In genomic region chr3:127169114-127169513, GRCm38 (mm10) we compare ENCODE assay signal across 26 mouse cellular contexts.
DNase-seq lines count a peak whose midpoint lies in the region; ATAC-seq and TF ChIP-seq lines count a peak whose summit lies in the region.
"Had no signal": no experiment of that assay in that cellular context is flagged by ENCODE, and none has a peak within 500 bp of the region (broad histone marks: within the 10 kb centered on the region; RNA-seq: fewer than 3 reads in every experiment).

No protein-coding gene starts in this region.

- no peaks in the 10 kb centered on the region for H3K4me1 ChIP-seq in intestine, embryonic 15.5 days (replicated peaks)
- H3K4me1 ChIP-seq in intestine, postnatal 0 days (replicated peaks; ENCODE audit: control insufficient read depth, insufficient read depth, low read length) = no peaks in the 10 kb centered on the region
- no peaks in the 10 kb centered on the region for H3K4me1 ChIP-seq in liver, embryonic 13.5 days (replicated peaks)
- peaks cover 3% of the 10 kb centered on the region; the same call in 1 of the 2 replicates for H3K4me1 ChIP-seq in intestine, embryonic 16.5 days (ENCODE audit: control insufficient read depth, insufficient read depth, low read length)
- H3K4me1 ChIP-seq: embryonic facial prominence, embryonic 10.5 days; embryonic facial prominence, embryonic 13.5 days; forebrain, embryonic 12.5 days; forebrain, embryonic 15.5 days; heart, embryonic 10.5 days had no signal

- 80% methylated on average over 1 of the region's 1 CpGs for WGBS in intestine, embryonic 15.5 days
- 21% methylated on average over 1 of the region's 1 CpGs for WGBS in intestine, postnatal 0 days
- 63% methylated on average over 1 of the region's 1 CpGs for WGBS in liver, embryonic 13.5 days (ENCODE audit: insufficient replicate concordance)
- WGBS in intestine, embryonic 16.5 days = 66% methylated on average over 1 of the region's 1 CpGs

- no peaks in the 10 kb centered on the region for H3K27me3 ChIP-seq in intestine, embryonic 15.5 days (replicated peaks)
- no peaks in the 10 kb centered on the region for H3K27me3 ChIP-seq in intestine, postnatal 0 days (replicated peaks; ENCODE audit: control insufficient read depth, insufficient read depth, low read length)
- no peaks in the 10 kb centered on the region; the same call in 1 of the 2 replicates for H3K27me3 ChIP-seq in liver, embryonic 13.5 days
- H3K27me3 ChIP-seq in intestine, embryonic 16.5 days (replicated peaks; ENCODE audit: control insufficient read depth, insufficient read depth, low read length) = no peaks in the 10 kb centered on the region
- H3K27me3 ChIP-seq: forebrain, embryonic 15.5 days had no signal

- H3K9me3 ChIP-seq in intestine, embryonic 15.5 days = no peaks in the 10 kb centered on the region
- no peaks in the 10 kb centered on the region for H3K9me3 ChIP-seq in intestine, postnatal 0 days (ENCODE audit: control insufficient read depth)
- H3K9me3 ChIP-seq in liver, embryonic 13.5 days (replicated peaks) = no peaks in the 10 kb centered on the region
- no peaks in the 10 kb centered on the region for H3K9me3 ChIP-seq in intestine, embryonic 16.5 days (ENCODE audit: control insufficient read depth, low read length)
- H3K9me3 ChIP-seq: embryonic facial prominence, embryonic 10.5 days; embryonic facial prominence, embryonic 13.5 days; forebrain, embryonic 12.5 days; forebrain, embryonic 15.5 days; heart, embryonic 10.5 days; heart, embryonic 13.5 days had no signal

- H3K4me2 ChIP-seq in intestine, embryonic 15.5 days (replicated peaks) = no peak overlapping the region
- no peak overlapping the region for H3K4me2 ChIP-seq in intestine, postnatal 0 days (replicated peaks; ENCODE audit: low read depth)
- no peak overlapping the region for H3K4me2 ChIP-seq in liver, embryonic 13.5 days
- H3K4me2 ChIP-seq in intestine, embryonic 16.5 days (ENCODE audit: low read depth, low read length) = no peak overlapping the region
- H3K4me2 ChIP-seq: embryonic facial prominence, embryonic 13.5 days; forebrain, embryonic 12.5 days; forebrain, embryonic 15.5 days; heart, embryonic 13.5 days; hindbrain, embryonic 14.5 days had no signal

- peak; percentile 91 for ATAC-seq in intestine, embryonic 15.5 days
- ATAC-seq in intestine, postnatal 0 days = no peak; the same call in 1 of the 2 replicates
- 0 out of 2 replicates have a peak, but pooled peaks have one; percentile 48 for ATAC-seq in liver, embryonic 13.5 days (ENCODE audit: low read depth)
- peak; percentile 90 for ATAC-seq in intestine, embryonic 16.5 days
- ATAC-seq: activated CD4-positive, CD25-positive, alpha-beta regulatory T cell, adult 4 months; forebrain, embryonic 15.5 days had no signal

- H3K36me3 ChIP-seq in intestine, embryonic 15.5 days = no peaks in the 10 kb centered on the region
- no peaks in the 10 kb centered on the region for H3K36me3 ChIP-seq in intestine, postnatal 0 days (ENCODE audit: control insufficient read depth, insufficient read depth)
- no peaks in the 10 kb centered on the region for H3K36me3 ChIP-seq in liver, embryonic 13.5 days
- H3K36me3 ChIP-seq in intestine, embryonic 16.5 days (ENCODE audit: control insufficient read depth, insufficient read depth, low read length) = no peaks in the 10 kb centered on the region
- H3K36me3 ChIP-seq: embryonic facial prominence, embryonic 10.5 days; embryonic facial prominence, embryonic 13.5 days; forebrain, embryonic 12.5 days; forebrain, embryonic 15.5 days; heart, embryonic 10.5 days; heart, embryonic 13.5 days had no signal

- no peak overlapping the region for H3K9ac ChIP-seq in intestine, embryonic 15.5 days
- H3K9ac ChIP-seq in intestine, postnatal 0 days (ENCODE audit: low read depth, low read length) = no peak overlapping the region
- no peak overlapping the region for H3K9ac ChIP-seq in liver, embryonic 13.5 days
- no peak overlapping the region for H3K9ac ChIP-seq in intestine, embryonic 16.5 days (ENCODE audit: low read depth, low read length)
- H3K9ac ChIP-seq: embryonic facial prominence, embryonic 13.5 days; forebrain, embryonic 12.5 days; forebrain, embryonic 15.5 days; heart, embryonic 13.5 days; hindbrain, embryonic 14.5 days had no signal

- H3K27ac ChIP-seq in intestine, embryonic 15.5 days = no peak overlapping the region
- H3K27ac ChIP-seq in intestine, postnatal 0 days (ENCODE audit: low read depth, low read length) = no peak overlapping the region
- H3K27ac ChIP-seq in liver, embryonic 13.5 days = no peak overlapping the region
- no peak overlapping the region for H3K27ac ChIP-seq in intestine, embryonic 16.5 days (ENCODE audit: low read length)
- H3K27ac ChIP-seq: embryonic facial prominence, embryonic 10.5 days; embryonic facial prominence, embryonic 13.5 days; forebrain, embryonic 12.5 days; forebrain, embryonic 15.5 days; heart, adult 2 months; heart, embryonic 10.5 days; heart, embryonic 13.5 days; hindbrain, embryonic 14.5 days had no signal

- TF ChIP-seq CTCF in intestine, postnatal 0 days (IDR thresholded peaks at IDR 0.05; ENCODE audit: low read depth) = no peak

- no peak for DNase-seq in liver, embryonic 13.5 days
- DNase-seq in liver = no peak
- no peak for DNase-seq in gastrocnemius, postnatal 10 days
- DNase-seq: adrenal gland, adult 8-10 months; adrenal gland, postnatal 25 days; cerebellum, adult 11-12 months; cerebellum, adult 8-10 months; cerebellum, postnatal 10 days; cerebellum, postnatal 36 days; embryo, embryonic 11 days; gastrocnemius, postnatal 36 days; heart, adult 2 months; heart, postnatal 14 days; heart, postnatal 4 days had no signal

- no peak overlapping the region for H3K4me3 ChIP-seq in intestine, embryonic 15.5 days (replicated peaks)
- no peak overlapping the region for H3K4me3 ChIP-seq in intestine, postnatal 0 days (ENCODE audit: low read depth, low read length)
- H3K4me3 ChIP-seq in liver, embryonic 13.5 days (replicated peaks) = no peak overlapping the region
- no peak overlapping the region for H3K4me3 ChIP-seq in intestine, embryonic 16.5 days (ENCODE audit: low read length)
- H3K4me3 ChIP-seq: embryonic facial prominence, embryonic 10.5 days; embryonic facial prominence, embryonic 13.5 days; erythroblast, embryonic 14.5 days; forebrain, embryonic 12.5 days; forebrain, embryonic 15.5 days; heart, adult 2 months; heart, embryonic 10.5 days; heart, embryonic 13.5 days had no signal
